Comparison of ENCODE assay signal across 27 mouse cellular contexts in genomic region chr15:101904849-101905248, GRCm38 (mm10). TPM values are rescaled to one million over a fixed set of nuclear protein-coding genes. Genes with fewer than 3 reads are reported as not detected.
"Had no signal": no experiment of that assay in that cellular context is flagged by ENCODE, and none has a peak within 500 bp of the region (broad histone marks: within the 10 kb centered on the region; RNA-seq: fewer than 3 reads in every experiment).

No protein-coding gene starts in this region.

- H3K27ac ChIP-seq: liver, embryonic 13.5 days; liver, embryonic 15.5 days; lung, embryonic 15.5 days; macrophage; midbrain, embryonic 13.5 days; midbrain, embryonic 15.5 days; neural tube, embryonic 13.5 days; neural tube, embryonic 15.5 days had no signal

- H3K9ac ChIP-seq: liver, embryonic 13.5 days; liver, embryonic 15.5 days; liver, postnatal 0 days; lung, embryonic 15.5 days; midbrain, embryonic 13.5 days; midbrain, embryonic 15.5 days; neural tube, embryonic 13.5 days; neural tube, embryonic 15.5 days had no signal

- H3K9me3 ChIP-seq: liver, embryonic 13.5 days; liver, embryonic 15.5 days; lung, embryonic 15.5 days; megakaryocyte, embryonic 14.5 days; midbrain, embryonic 13.5 days; midbrain, embryonic 15.5 days; neural tube, embryonic 13.5 days; neural tube, embryonic 15.5 days had no signal

- H3K36me3 ChIP-seq: liver, embryonic 13.5 days; liver, embryonic 15.5 days; lung, embryonic 15.5 days; midbrain, embryonic 13.5 days; midbrain, embryonic 15.5 days; neural tube, embryonic 13.5 days; neural tube, embryonic 15.5 days had no signal

- H3K4me1 ChIP-seq: liver, embryonic 13.5 days; liver, embryonic 15.5 days; lung, embryonic 15.5 days; megakaryocyte, embryonic 14.5 days; midbrain, embryonic 15.5 days had no signal

- H3K4me2 ChIP-seq: liver, embryonic 13.5 days; liver, embryonic 15.5 days; lung, embryonic 15.5 days; midbrain, embryonic 13.5 days; midbrain, embryonic 15.5 days; neural tube, embryonic 13.5 days; neural tube, embryonic 15.5 days had no signal

- H3K4me3 ChIP-seq: liver, embryonic 13.5 days; liver, embryonic 15.5 days; lung, embryonic 15.5 days; megakaryocyte, embryonic 14.5 days; midbrain, embryonic 13.5 days; midbrain, embryonic 15.5 days; neural tube, embryonic 13.5 days; neural tube, embryonic 15.5 days had no signal

- DNase-seq: liver, embryonic 13.5 days; liver, postnatal 0 days; lung, adult 2 months; lung, postnatal 14 days; lung, postnatal 36 days; right cerebral cortex, postnatal 25 days; right cerebral cortex, postnatal 4 days; spleen, adult 18-20 months; thymus, adult 18-20 months; thymus, postnatal 25 days; thymus, postnatal 4 days had no signal

- H3K27me3 ChIP-seq: liver, embryonic 13.5 days; liver, embryonic 15.5 days; lung, embryonic 15.5 days; midbrain, embryonic 13.5 days; midbrain, embryonic 15.5 days; neural tube, embryonic 13.5 days; neural tube, embryonic 15.5 days had no signal

RNA-seq across cellular contexts. Expression of gene Krt76, which starts 12.1 kb away (rescaled TPM):
- total RNA-seq: megakaryocyte progenitor cell, adult 5-6 weeks; midbrain, postnatal 0 days; monocyte, adult 5-6 weeks had no signal
- polyA plus RNA-seq: liver, embryonic 13.5 days; liver, embryonic 15.5 days; liver, postnatal 0 days; lung, embryonic 15.5 days; lung, postnatal 0 days; macrophage; midbrain, embryonic 13.5 days; midbrain, embryonic 15.5 days; midbrain, postnatal 0 days; neural tube, embryonic 11.5 days; neural tube, embryonic 13.5 days; neural tube, embryonic 15.5 days; small intestine, adult 2 months; stomach, embryonic 14.5 days; stomach, embryonic 16.5 days had no signal

RNA-seq across cellular contexts. Expression of gene Krt4, which starts 19.7 kb away (rescaled TPM):
- total RNA-seq: monocyte, adult 5-6 weeks had no signal
- polyA plus RNA-seq: liver, postnatal 0 days; macrophage; midbrain, postnatal 0 days; neural tube, embryonic 11.5 days had no signal

RNA-seq across cellular contexts. Expression of gene Krt79, which starts 35.3 kb away (rescaled TPM):
- total RNA-seq: megakaryocyte progenitor cell, adult 5-6 weeks; monocyte, adult 5-6 weeks had no signal
- polyA plus RNA-seq: liver, embryonic 13.5 days; liver, embryonic 15.5 days; liver, postnatal 0 days; macrophage had no signal

RNA-seq across cellular contexts. Expression of gene Krt77, which starts 35.3 kb away (rescaled TPM):
- total RNA-seq: megakaryocyte progenitor cell, adult 5-6 weeks; monocyte, adult 5-6 weeks had no signal
- polyA plus RNA-seq: liver, embryonic 13.5 days; liver, embryonic 15.5 days; liver, postnatal 0 days; lung, adult 2 months; lung, embryonic 15.5 days; lung, postnatal 0 days; macrophage; midbrain, embryonic 13.5 days; neural tube, embryonic 11.5 days; small intestine, adult 2 months had no signal

RNA-seq across cellular contexts. Expression of gene Krt78, which starts 49.2 kb away (rescaled TPM):
- total RNA-seq: megakaryocyte progenitor cell, adult 5-6 weeks; monocyte, adult 5-6 weeks had no signal
- polyA plus RNA-seq: liver, embryonic 15.5 days; liver, postnatal 0 days; macrophage; midbrain, embryonic 13.5 days; midbrain, embryonic 15.5 days; midbrain, postnatal 0 days; neural tube, embryonic 11.5 days; neural tube, embryonic 13.5 days had no signal
